Mouse (Mus musculus) CD8-positive naive resting alpha-beta T cell, adult 57 days (primary cell): ENCODE results near the gene Emcn. TPM values are rescaled to one million over a fixed set of nuclear protein-coding genes. Genes with fewer than 3 reads are reported as not detected.

Source experiments
- total RNA-seq: library from RNA; stranded (reverse); gene quantifications from one replicate; pipeline ENCODE4 v1.2.4, GENCODE M21; 2023

Emcn gene
- total RNA-seq = not detected

DNA sequence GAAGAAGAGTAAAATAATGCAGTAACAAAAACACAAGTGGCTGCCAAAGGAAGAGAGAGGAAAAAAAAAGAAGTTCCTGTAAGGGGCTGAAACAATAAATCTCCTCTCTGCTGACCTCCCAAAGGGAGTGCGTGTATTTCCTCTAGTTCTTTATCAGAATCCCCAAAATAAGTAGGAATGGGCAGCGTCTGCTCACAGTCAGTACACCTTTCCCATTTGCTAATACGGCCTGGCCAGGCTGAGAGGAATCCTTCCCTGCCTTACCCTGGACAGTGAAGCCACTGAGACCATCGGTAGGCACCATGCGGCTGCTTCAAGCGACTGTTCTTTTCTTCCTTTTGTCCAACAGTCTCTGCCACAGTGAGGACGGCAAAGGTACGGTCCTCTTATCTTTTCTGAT is at the start of gene Emcn:
Gene Emcn, plus strand, starts transcription at position 130 of the 400 bp plus-strand sequence.

